Mouse (Mus musculus) intestine, embryonic 14.5 days (tissue): ENCODE measurements around the gene AA467197. TPM values are rescaled to one million over a fixed set of nuclear protein-coding genes. Genes with fewer than 3 reads are reported as not detected.

Experiments
- ATAC-seq: fragments of 200-750 bp; cut with Nextera tagmentation; replicated peaks from 2 replicates; pipeline ENCODE4 v1.8.0; 2017; ENCODE audit warnings: low read depth, moderate number of reproducible peaks, moderate TSS enrichment, moderate library complexity; ENCODE audit not compliant: low FRiP score, low TSS enrichment
- DNase-seq: peaks from one replicate; pipeline ENCODE4 v3.0.0-alpha.2; 2018; ENCODE audit warnings: low spot score
- H3K27ac ChIP-seq: fragments of 300-500 bp; sonication (generic); 2 replicates; pipeline ENCODE4 v1.5.1; 2014; ENCODE audit warnings: low read depth, mild to moderate bottlenecking, control low read depth
- H3K27me3 ChIP-seq: fragments of 300-500 bp; sonication (generic); replicated peaks from 2 replicates; pipeline ENCODE4 v1.6.1; 2014; ENCODE audit warnings: low read length, control low read depth; ENCODE audit not compliant: control insufficient read depth, insufficient read depth
- H3K36me3 ChIP-seq: fragments of 300-500 bp; sonication (generic); 2 replicates; pipeline ENCODE4 v1.6.1; 2014; ENCODE audit warnings: low read length, control low read depth; ENCODE audit not compliant: control insufficient read depth, insufficient read depth
- H3K4me1 ChIP-seq: fragments of 300-500 bp; sonication (generic); replicated peaks from 2 replicates; pipeline ENCODE4 v1.6.1; 2014; ENCODE audit warnings: low read length, control low read depth, mixed read lengths; ENCODE audit not compliant: control insufficient read depth, insufficient read depth
- H3K4me2 ChIP-seq: fragments of 300-500 bp; sonication (generic); 2 replicates; pipeline ENCODE4 v1.6.1; 2014; ENCODE audit warnings: low read length
- H3K4me3 ChIP-seq: fragments of 300-500 bp; sonication (generic); 2 replicates; pipeline ENCODE4 v1.5.1; 2014; ENCODE audit warnings: low read depth, low read length, control low read depth, mixed read lengths
- H3K9ac ChIP-seq: fragments of 300-500 bp; sonication (generic); 2 replicates; pipeline ENCODE4 v1.6.1; 2014; ENCODE audit warnings: mild to moderate bottlenecking, low read length
- H3K9me3 ChIP-seq: fragments of 300-500 bp; sonication (generic); 2 replicates; pipeline ENCODE4 v1.6.1; 2016; ENCODE audit warnings: low read length, control low read depth; ENCODE audit not compliant: control insufficient read depth
- WGBS: fragments of 180-500 bp; shearing (Covaris S2); extraction: QIAGEN DNeasy Blood & Tissue Kit; methylation state at CpG from one replicate; pipeline ENCODE4 v1.1.7; 2014; 5-methylcytosine and 5-hydroxymethylcytosine counted together
- polyA plus RNA-seq: library from polyadenylated mRNA; unstranded; fragments of >200 nt; fragmentation: Nextera tagmentation; extraction: Ambion mirVana; gene quantifications from 2 replicates; pipeline ENCODE4 v1.2.1, GENCODE M21; 2014

AA467197 gene
- polyA plus RNA-seq, 1 experiment from 2014 or later: 5.2 TPM

- peaks cover 13% of the 10 kb centered on the region for H3K4me1 ChIP-seq
- H3K9me3 ChIP-seq: no peaks in the 10 kb centered on the region
- peak overlapping the region; percentile 76; the same call in 1 of the 2 replicates for H3K9ac ChIP-seq
- no peaks in the 10 kb centered on the region for H3K27me3 ChIP-seq
- peak overlapping the region; percentile 84 for H3K4me2 ChIP-seq
- WGBS: 58% methylated on average over 6 of the region's 6 CpGs
- H3K27ac ChIP-seq: no peak overlapping the region
- no peak for DNase-seq
- H3K4me3 ChIP-seq: peak overlapping the region; percentile 74; the same call in 1 of the 2 replicates
- peaks cover 19% of the 10 kb centered on the region for H3K36me3 ChIP-seq
- ATAC-seq: no peak
These were observed 6.9 kb upstream of the AA467197 start for GRCm38 (mm10) chr2:122629871-122630270.

GRCm38 (mm10) chr2:122630465-122631225 is 6.1 kb upstream of the AA467197 start:
- Histone ChIP-seq H3K4me2 (peak overlapping the region; percentile 84), H3K4me1 (peaks cover 13% of the 10 kb centered on the region), H3K27ac (peak overlapping the region; percentile 52; the same call in 1 of the 2 replicates), H3K4me3 (peak overlapping the region; percentile 74), H3K9ac (peak overlapping the region; percentile 76), H3K36me3 (peaks cover 19% of the 10 kb centered on the region), H3K9me3 (no peaks in the 10 kb centered on the region), H3K27me3 (no peaks in the 10 kb centered on the region)
- ATAC-seq (peak; percentile 83), DNase-seq (peak; percentile 87)
- WGBS: 1% methylated on average over 74 of the region's 75 CpGs

DNA sequence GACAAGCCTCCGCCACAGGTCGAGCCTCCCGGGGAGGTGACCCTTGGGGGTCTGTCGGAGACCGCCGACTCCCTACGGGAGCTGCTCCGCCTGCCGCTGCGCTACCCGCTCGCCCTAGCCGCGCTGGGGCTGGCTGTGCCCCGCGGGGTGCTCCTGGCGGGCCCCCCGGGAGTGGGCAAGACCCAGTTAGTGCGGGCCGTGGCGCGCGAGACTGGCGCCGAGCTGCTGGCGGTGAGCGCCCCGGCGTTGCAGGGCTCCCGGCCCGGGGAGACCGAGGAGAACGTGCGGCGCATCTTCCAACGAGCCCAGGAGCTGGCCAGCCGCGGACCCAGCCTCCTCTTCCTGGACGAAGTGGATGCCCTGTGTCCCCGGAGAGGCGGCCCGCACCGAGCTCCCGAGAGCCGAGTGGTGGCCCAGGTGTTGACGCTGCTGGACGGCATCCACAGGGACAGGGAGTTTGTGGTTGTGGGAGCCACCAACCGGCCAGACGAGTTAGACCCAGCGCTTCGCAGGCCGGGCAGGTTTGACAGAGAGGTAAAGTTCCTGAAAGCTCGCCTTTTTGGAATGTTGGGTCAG is 5.5 kb upstream of the AA467197 start:
- WGBS: under 1% methylated on average over 48 of the region's 53 CpGs
- Histone ChIP-seq H3K9ac (peak overlapping the region; percentile 76), H3K27me3 (no peaks in the 10 kb centered on the region), H3K4me3 (peak overlapping the region; percentile 74), H3K36me3 (peaks cover 19% of the 10 kb centered on the region), H3K27ac (peak overlapping the region; percentile 43; the same call in 1 of the 2 replicates), H3K9me3 (no peaks in the 10 kb centered on the region), H3K4me2 (peak overlapping the region; percentile 84), H3K4me1 (peaks cover 13% of the 10 kb centered on the region)
- ATAC-seq (peak; percentile 66), DNase-seq (peak; percentile 83)

DNA sequence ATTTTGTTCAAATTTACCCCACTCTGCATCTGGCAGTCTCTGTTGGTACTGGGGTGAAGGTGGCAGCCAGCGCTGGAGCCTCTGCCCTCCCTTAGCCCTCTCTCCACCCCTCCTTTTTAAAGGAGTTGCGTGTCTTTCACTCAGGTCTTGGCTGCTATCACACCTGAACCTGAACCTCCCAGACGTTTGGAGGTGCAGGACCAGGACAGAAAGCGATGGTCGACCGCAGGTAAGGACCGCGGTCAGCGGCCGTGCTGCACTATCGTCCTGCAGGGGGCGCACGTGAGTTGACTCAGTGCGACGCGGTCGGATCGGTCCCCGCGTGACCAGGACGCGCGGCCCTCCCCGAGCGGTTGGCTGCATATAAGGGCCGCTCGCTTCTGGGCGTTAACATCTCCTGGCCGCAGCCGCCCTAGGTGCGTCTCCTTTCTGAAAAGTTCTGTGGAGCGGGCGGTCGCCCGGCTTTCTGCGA is 776 bp downstream of the AA467197 start:
- H3K4me1 ChIP-seq: no peaks in the 10 kb centered on the region
- no peak overlapping the region for H3K9ac ChIP-seq
- H3K4me3 ChIP-seq: peak overlapping the region; percentile 34
- H3K4me2 ChIP-seq: peak overlapping the region; percentile 50
- DNase-seq: peak; percentile 87
- no peak overlapping the region for H3K27ac ChIP-seq
- peaks cover 16% of the 10 kb centered on the region for H3K36me3 ChIP-seq
- peak; percentile 73 for ATAC-seq
- no peaks in the 10 kb centered on the region for H3K9me3 ChIP-seq
- 1% methylated on average over 36 of the region's 36 CpGs for WGBS
- peaks cover 15% of the 10 kb centered on the region for H3K27me3 ChIP-seq

- no peak for ATAC-seq
- peak overlapping the region; percentile 50 for H3K4me2 ChIP-seq
- 37% methylated on average over 12 of the region's 12 CpGs for WGBS
These were observed 1.2 kb downstream of the AA467197 start for GRCm38 (mm10) chr2:122638029-122638428.

DNA sequence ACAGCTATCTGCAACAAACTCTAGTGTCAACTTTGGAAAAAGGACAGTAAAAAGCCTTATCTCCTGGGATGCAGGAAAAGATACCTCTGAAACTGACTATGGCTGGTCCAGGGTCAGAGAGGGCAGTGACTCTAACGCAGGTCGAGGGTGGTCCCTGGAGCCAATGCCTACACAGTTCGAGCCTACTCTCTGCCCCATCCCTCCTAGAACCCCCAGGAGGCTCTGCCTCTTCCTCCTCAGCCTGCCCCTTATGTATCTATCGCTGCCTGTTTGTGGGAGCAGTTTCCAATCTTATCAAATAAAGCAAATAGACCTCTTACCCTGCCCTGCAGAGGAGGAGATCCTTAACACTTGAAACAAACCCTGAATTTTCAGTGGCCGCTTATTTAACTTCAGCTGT is 1.9 kb downstream of the AA467197 start:
- Histone ChIP-seq H3K36me3 (peaks cover 5% of the 10 kb centered on the region), H3K4me2 (no peak overlapping the region), H3K9me3 (no peaks in the 10 kb centered on the region), H3K4me1 (no peaks in the 10 kb centered on the region), H3K9ac (no peak overlapping the region), H3K4me3 (no peak overlapping the region), H3K27ac (no peak overlapping the region), H3K27me3 (peaks cover 15% of the 10 kb centered on the region)
- WGBS: 29% methylated on average over 5 of the region's 5 CpGs
- DNase-seq (no peak), ATAC-seq (no peak)

More at GRCm38 (mm10) chr2:122638029-122638428, 1.2 kb downstream of the AA467197 start:
- Histone ChIP-seq H3K9ac (no peak overlapping the region), H3K9me3 (no peaks in the 10 kb centered on the region), H3K27ac (no peak overlapping the region), H3K4me3 (peak overlapping the region; percentile 34), H3K27me3 (peaks cover 15% of the 10 kb centered on the region), H3K36me3 (peaks cover 11% of the 10 kb centered on the region), H3K4me1 (no peaks in the 10 kb centered on the region)
- no peak for DNase-seq

GRCm38 (mm10) chr2:122652096-122653084 is 15.6 kb downstream of the AA467197 start:
- H3K36me3 ChIP-seq: no peaks in the 10 kb centered on the region
- no peak overlapping the region for H3K27ac ChIP-seq
- H3K4me2 ChIP-seq: no peak overlapping the region
- no peak overlapping the region for H3K4me3 ChIP-seq
- no peak for ATAC-seq
- no peak for DNase-seq
- no peaks in the 10 kb centered on the region for H3K27me3 ChIP-seq
- 53% methylated on average over 17 of the region's 17 CpGs for WGBS
- no peaks in the 10 kb centered on the region for H3K4me1 ChIP-seq
- H3K9ac ChIP-seq: no peak overlapping the region
- no peaks in the 10 kb centered on the region for H3K9me3 ChIP-seq

GRCm38 (mm10) chr2:122656052-122656451 is 19.3 kb downstream of the AA467197 start:
- H3K27me3 ChIP-seq: no peaks in the 10 kb centered on the region
- H3K27ac ChIP-seq: no peak overlapping the region
- DNase-seq (no peak), ATAC-seq (no peak)
- no peaks in the 10 kb centered on the region for H3K9me3 ChIP-seq
- WGBS: 46% methylated on average over 2 of the region's 2 CpGs
- no peak overlapping the region for H3K4me3 ChIP-seq
- H3K4me1 ChIP-seq: no peaks in the 10 kb centered on the region
- H3K4me2 ChIP-seq: no peak overlapping the region
- no peak overlapping the region for H3K9ac ChIP-seq
- H3K36me3 ChIP-seq: no peaks in the 10 kb centered on the region
